Mouse (Mus musculus) ES-E14 (cell line): ENCODE measurements around the gene Guk1.

Source experiments
- ZC3H11A ChIP-seq: IDR thresholded peaks from 2 replicates; pipeline ENCODE4 v1.6.1; 2012; ENCODE audit warnings: low read depth, mild to moderate bottlenecking, inconsistent platforms, low read length, borderline replicate concordance
- ZNF384 ChIP-seq: IDR thresholded peaks from 2 replicates; pipeline ENCODE4 v1.6.1; 2012; ENCODE audit warnings: low read depth, low read length, inconsistent platforms

GRCm38 (mm10) chr11:59209003-59209441, 17.0 kb upstream of the Guk1 start:
- no peak for TF ChIP-seq ZC3H11A
- TF ChIP-seq ZNF384: no peak
